Mouse (Mus musculus) NIH3T3 (cell line): ENCODE results near the gene Ergic3.

Experiments used
- DNase-seq: peaks from one replicate; pipeline ENCODE4 v3.0.0-alpha.2; 2012; ENCODE audit warnings: low read depth

The Ergic3 gene

DNA sequence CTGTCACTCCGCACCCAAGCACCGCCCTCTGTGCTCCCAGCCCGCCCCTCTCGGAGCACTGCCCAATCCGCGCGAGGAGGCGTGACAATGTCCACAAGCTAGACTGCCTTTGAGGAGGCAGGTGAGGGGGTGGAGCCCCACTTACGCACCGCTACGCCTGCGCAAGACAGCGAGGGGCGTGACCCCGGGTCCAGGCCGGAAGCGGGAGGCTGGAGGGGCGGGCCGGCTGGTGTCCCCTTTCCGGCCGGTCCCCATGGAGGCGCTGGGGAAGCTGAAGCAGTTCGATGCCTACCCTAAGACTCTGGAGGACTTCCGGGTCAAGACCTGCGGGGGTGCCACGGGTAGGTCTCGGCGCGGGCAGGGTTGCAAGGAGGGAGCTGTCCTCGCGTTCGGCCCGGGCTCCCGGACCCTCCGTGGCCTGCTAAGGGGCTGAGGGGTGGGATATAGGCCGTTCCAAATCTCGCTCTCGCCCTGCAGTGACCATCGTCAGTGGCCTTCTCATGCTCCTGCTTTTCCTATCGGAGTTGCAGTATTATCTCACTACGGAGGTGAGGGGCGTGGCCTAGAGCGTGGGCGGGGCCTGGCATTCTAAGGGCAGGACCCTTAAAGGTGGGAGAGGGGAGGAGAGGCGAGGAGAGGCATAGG is at the start of gene Ergic3, which contains the start of gene 6430550D23Rik:
Gene Ergic3 (plus strand): TSS at position 158 of the 645 bp plus-strand sequence.
Gene 6430550D23Rik (minus strand): TSS at position 90 of the 645 bp plus-strand sequence.
- peak; percentile 97 for DNase-seq

DNA sequence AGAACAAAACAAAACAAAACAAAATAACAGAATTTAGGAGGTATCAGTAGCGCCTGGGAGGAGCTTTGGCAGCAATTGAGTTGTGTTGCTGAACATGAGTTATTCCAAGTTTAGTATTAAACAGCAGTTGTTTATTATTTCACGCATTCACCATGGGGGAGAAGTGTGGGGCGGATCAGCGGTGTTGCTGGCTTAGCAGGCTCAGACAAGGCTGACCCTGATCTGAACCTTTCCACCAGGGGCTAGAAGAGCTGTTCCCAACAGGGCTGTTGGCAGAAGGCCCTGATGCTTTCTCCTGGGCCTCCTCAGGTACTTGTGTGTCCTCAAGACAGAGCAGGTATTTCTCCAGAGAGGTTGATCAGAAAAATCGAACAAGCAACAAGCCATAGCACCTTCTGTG is 47.9 kb upstream of the Ergic3 start:
- DNase-seq: peak; percentile 6

DNA sequence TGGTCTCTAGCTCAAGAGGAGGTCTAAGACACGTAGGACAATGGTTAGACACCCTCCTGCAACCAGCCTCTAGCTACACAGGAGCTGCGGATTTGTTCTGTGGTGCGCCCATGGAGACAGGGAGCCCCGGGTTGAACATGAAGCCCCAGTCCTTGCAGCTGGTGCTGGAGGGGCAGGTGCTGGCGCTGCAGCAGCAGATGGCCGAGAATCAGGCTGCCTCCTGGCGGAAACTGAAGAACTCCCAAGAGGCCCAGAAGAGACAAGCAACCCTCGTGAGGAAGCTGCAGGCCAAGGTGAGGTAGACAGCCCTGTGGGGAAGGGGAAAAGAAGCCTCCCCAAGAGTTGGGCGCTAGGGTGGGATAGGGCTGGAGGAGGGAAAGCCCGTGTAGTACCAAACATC is 46.0 kb upstream of the Ergic3 start:
- DNase-seq: no peak

- peak; percentile 73 for DNase-seq
Measured at GRCm38 (mm10) chr2:155962991-155963390, 44.9 kb upstream of the Ergic3 start.

DNA sequence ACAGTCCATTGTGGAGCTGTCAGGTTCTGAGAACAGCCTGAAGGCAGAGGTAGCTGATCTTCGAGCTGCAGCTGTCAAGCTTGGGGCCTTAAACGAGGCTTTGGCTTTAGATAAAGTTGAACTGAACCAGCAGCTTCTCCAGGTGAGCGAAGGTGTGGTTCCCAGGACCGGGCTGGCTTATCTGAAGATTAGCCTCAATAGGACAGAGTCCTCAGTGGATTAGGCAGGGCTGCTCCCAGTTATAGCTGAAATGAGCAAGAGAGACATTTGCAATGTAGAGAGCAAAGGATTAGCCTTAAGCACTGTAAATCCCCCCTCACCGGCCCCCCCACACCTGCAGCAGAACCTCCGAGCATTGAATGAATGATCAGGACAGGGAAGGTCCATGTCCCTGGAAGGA is 34.5 kb upstream of the Ergic3 start:
- DNase-seq: no peak

GRCm38 (mm10) chr2:155974087-155974731 is 33.6 kb upstream of the Ergic3 start:
- no peak for DNase-seq

- peak; percentile 57 for DNase-seq
Measured at GRCm38 (mm10) chr2:155979328-155979991, 28.4 kb upstream of the Ergic3 start.

- no peak for DNase-seq
Measured at GRCm38 (mm10) chr2:155985776-155986175, 22.1 kb upstream of the Ergic3 start.

- no peak for DNase-seq
Measured at GRCm38 (mm10) chr2:155987131-155987530, 20.7 kb upstream of the Ergic3 start.

- no peak for DNase-seq
Measured at GRCm38 (mm10) chr2:155989085-155989484, 18.8 kb upstream of the Ergic3 start.

DNA sequence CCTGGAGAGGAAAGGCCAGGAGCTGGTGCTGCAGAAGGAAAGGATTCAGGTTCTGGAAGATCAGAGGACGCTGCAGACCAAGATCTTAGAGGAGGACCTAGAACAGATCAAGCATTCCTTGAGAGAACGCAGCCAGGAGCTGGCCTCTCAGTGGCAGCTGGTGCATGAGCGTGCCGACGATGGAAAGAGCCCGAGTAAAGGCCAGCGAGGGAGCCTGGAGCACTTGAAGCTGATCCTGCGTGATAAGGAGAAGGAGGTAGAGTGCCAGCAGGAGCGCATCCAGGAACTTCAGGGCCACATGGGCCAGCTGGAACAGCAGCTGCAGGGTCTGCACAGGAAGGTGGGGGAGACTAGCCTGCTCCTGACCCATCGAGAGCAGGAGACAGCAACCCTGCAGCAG is 16.7 kb upstream of the Ergic3 start:
- DNase-seq: no peak

GRCm38 (mm10) chr2:155991863-155992321 is 16.0 kb upstream of the Ergic3 start:
- DNase-seq: peak; percentile 54

DNA sequence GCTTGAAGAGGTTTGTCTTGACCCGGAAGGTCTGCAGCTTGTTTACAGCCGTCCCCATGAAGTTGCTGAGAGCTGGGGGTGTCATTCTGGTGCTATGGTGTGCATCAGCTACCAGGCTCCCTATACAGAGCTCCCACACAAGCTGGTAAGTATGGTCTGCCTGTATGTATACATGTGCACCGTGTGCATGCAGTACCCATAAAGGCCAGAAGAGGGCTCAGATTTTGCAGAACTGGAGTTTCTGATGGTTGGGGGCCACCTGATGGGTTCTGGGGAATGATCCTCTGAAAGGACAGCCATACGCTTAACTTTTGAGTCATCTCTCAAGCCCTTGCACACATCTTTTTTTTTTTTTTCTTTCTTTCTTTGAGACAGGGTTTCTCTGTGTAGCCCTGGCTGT is 2.5 kb upstream of the Ergic3 start:
- peak; percentile 39 for DNase-seq

- no peak for DNase-seq
Measured at GRCm38 (mm10) chr2:156018106-156018505, 10.3 kb downstream of the Ergic3 start.

- DNase-seq: no peak
Measured at GRCm38 (mm10) chr2:156021219-156021618, 13.4 kb downstream of the Ergic3 start.

GRCm38 (mm10) chr2:156021765-156022164 is 13.9 kb downstream of the Ergic3 start:
- no peak for DNase-seq

- DNase-seq: peak; percentile 48
Measured at GRCm38 (mm10) chr2:156025482-156025881, 17.6 kb downstream of the Ergic3 start.

DNA sequence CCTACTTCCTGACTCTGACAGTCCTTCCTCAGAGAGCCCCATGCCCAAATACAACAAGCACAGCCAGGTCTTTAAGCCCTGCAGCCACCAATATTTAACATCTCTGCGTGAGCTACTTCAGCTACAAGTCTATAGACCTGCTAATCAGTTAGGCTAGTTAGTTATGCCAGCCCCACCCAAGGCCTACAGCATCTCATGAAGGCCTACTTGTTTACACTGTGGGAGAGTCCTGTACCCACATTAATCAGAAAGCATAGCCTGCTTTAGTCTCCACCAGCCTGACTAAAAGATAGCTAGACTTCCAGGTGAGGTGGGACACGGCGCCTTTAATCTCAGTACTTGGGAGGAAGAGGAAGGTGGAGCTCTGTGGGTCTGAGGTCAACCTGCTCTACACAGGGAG is 31.5 kb downstream of the Ergic3 start:
- no peak for DNase-seq

- no peak for DNase-seq
Measured at GRCm38 (mm10) chr2:156042903-156043302, 35.1 kb downstream of the Ergic3 start.

DNA sequence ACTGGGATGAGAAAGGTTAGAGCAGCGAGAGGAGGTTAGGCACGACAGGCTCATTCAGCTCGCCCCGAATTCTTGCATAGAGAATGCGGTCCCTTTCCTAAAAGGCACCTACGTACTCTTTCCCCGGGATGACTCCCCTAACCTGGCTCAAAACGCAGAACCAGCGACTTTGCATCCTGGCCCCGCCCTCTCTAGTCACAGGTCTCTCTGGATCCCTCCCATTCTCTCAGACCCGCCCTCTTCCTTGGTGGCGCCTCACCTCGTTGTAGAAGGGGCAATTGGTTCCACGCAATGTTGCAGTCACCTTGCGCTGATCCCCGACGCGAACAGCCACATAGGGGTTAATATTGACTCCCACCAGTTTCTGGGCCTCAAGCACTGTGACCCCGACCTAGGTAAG is 40.1 kb downstream of the Ergic3 start:
- DNase-seq: no peak

DNA sequence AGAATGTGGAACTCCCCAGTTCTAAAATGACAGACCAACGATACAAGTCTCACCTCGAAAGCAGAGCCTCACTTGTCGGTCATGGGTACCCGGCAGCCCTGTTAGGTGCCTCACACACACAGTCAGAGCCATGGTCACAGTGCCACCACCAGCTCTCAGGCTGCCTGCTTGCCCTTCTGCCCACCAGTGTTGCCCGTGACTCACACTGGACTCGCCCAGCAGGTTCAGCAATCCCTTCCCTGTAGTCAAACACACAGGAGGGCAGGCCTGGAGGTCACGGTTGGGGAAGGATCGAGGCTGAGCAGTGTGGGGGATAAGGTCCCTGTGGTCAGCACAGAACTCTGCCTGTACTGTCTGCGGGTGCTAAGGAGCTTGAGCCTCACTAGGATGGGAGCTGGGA is 45.0 kb downstream of the Ergic3 start, which contains the start of gene Fer1l4:
Gene Fer1l4 (minus strand): TSS at position 132 of the 400 bp plus-strand sequence.
- no peak for DNase-seq

GRCm38 (mm10) chr2:156065099-156066041 is 57.5 kb downstream of the Ergic3 start, which contains the start of gene Spag4:
Gene Spag4 (plus strand): TSS chr2:156065175.
- peak; percentile 82 for DNase-seq
